Mouse (Mus musculus) gastrocnemius, postnatal 36 days (tissue): ENCODE results near the gene Nbea. TPM values are rescaled to one million over a fixed set of nuclear protein-coding genes. Genes with fewer than 3 reads are reported as not detected.

Source experiments
- DNase-seq, 2 experiments: peaks; one replicate each; pipeline ENCODE4 v3.0.0; 2022
- intact Hi-C: fragments of 180-260 bp; cut with DNase I; formaldehyde crosslinking; loops from one replicate; pipeline ENCODE4 v1.15.1; 2025
- long read RNA-seq, 2 experiments: library from polyadenylated mRNA; stranded (forward); transcript quantifications; one replicate each; pipeline ENCODE4 v2.0.0; 2021
- total RNA-seq, 2 experiments: library from RNA; stranded (reverse); gene quantifications; 2 replicates each; pipeline ENCODE4 v1.2.3; 2021

Gene Nbea
- 1 to 10 TPM; 4.4 to 4.7 TPM for total RNA-seq
- long read RNA-seq, experiment 1, partial matches to known transcripts: 0 of 1 reads
- long read RNA-seq, experiment 1, other reads (novel, unspliced or antisense): 1 of 1 reads
- long read RNA-seq, experiment 2, partial matches to known transcripts: 0 of 3 reads
- long read RNA-seq, experiment 2, other reads (novel, unspliced or antisense): 3 of 3 reads

- DNase-seq: peak; percentile 74 to 77
- intact Hi-C loops: no loop called here
Observed at GRCm38 (mm10) chr3:56183159-56184133, at the start of gene Nbea. Gene Nbea (minus strand): TSS chr3:56183701.

GRCm38 (mm10) chr3:56229283-56229682, 45.8 kb upstream of the Nbea start:
- DNase-seq: no peak
- intact Hi-C loops: no loop called here

- no peak for DNase-seq
- intact Hi-C loops: no loop called here
Observed at GRCm38 (mm10) chr3:56215989-56216388, 32.5 kb upstream of the Nbea start.

GRCm38 (mm10) chr3:56203968-56204367, 20.5 kb upstream of the Nbea start:
- intact Hi-C loops: no loop called here
- DNase-seq: no peak

- intact Hi-C loops: no loop called here
- DNase-seq: no peak
Observed at GRCm38 (mm10) chr3:56188238-56188637, 4.7 kb upstream of the Nbea start.

GRCm38 (mm10) chr3:56187131-56187779, 3.8 kb upstream of the Nbea start:
- DNase-seq: no peak
- intact Hi-C loops: no loop called here

- intact Hi-C loops: no loop called here
- DNase-seq: peak in 1 of 2 experiments; percentile 14
Observed at GRCm38 (mm10) chr3:56182371-56183158, 936 bp downstream of the Nbea start.

GRCm38 (mm10) chr3:56181991-56182370, 1.5 kb downstream of the Nbea start:
- no peak for DNase-seq
- intact Hi-C loops: no loop called here

GRCm38 (mm10) chr3:56181025-56181424, 2.5 kb downstream of the Nbea start:
- DNase-seq: no peak
- intact Hi-C loops: no loop called here

- DNase-seq: no peak
- intact Hi-C loops: no loop called here
Observed at GRCm38 (mm10) chr3:56157864-56158263, 25.6 kb downstream of the Nbea start.

GRCm38 (mm10) chr3:56126674-56127073, 56.8 kb downstream of the Nbea start:
- DNase-seq: no peak
- intact Hi-C loops: no loop called here

- DNase-seq: no peak
- intact Hi-C loops: no loop called here
Observed at GRCm38 (mm10) chr3:56116647-56117046, 66.9 kb downstream of the Nbea start.

- no peak for DNase-seq
- intact Hi-C loops: no loop called here
Observed at GRCm38 (mm10) chr3:56108101-56108500, 75.4 kb downstream of the Nbea start.

- no peak for DNase-seq
- intact Hi-C loops: no loop called here
Observed at GRCm38 (mm10) chr3:56097105-56097504, 86.4 kb downstream of the Nbea start.

GRCm38 (mm10) chr3:56079015-56079612, 104.4 kb downstream of the Nbea start:
- DNase-seq: no peak
- intact Hi-C loops: no loop called here

- intact Hi-C loops: no loop called here
Observed at GRCm38 (mm10) chr3:56067849-56068248, 115.7 kb downstream of the Nbea start.

GRCm38 (mm10) chr3:56066360-56067040, 117.0 kb downstream of the Nbea start:
- no peak for DNase-seq
- intact Hi-C loops: no loop called here

More at GRCm38 (mm10) chr3:56067849-56068248, 115.7 kb downstream of the Nbea start:
- no peak for DNase-seq

GRCm38 (mm10) chr3:56065234-56065633, 118.3 kb downstream of the Nbea start:
- intact Hi-C loops: no loop called here
- no peak for DNase-seq

GRCm38 (mm10) chr3:56045659-56046336, 137.7 kb downstream of the Nbea start:
- no peak for DNase-seq
- intact Hi-C loops: no loop called here
